In the genomic region with DNA sequence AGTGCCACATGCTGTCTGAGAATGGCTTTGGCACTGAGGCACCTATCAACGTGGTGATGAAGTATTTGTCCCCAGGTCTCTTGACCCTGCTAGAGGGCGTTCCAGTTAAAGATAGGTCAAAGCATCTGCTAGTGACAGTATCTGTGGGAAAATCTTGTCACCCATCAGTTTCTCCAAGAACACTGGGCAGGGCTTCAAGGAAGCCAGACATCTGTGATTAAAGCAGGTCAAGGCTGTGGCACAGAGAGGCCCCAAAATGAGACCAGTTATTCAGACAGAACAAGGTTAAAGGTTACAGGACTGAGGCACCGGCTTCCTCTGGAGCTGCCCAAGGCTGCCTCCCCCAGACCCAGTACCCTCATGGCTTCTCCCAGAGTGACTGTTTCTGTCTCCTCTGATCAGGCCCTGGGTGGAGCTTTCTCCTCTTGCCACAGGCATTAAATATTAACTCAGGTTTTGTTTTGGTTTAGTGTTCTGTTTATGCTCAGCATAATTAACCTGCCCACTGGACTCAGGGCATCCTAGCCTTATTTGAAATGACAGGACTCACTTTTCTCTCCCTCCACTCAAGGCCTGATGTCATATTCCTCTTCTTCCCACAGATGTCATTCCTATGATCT, we compare ENCODE assay signal across 21 mouse cellular contexts.
A peak's percentile ranks its signal among the peaks of the same experiment; 100 is the strongest.
DNase-seq lines count a peak whose midpoint lies in the region; ATAC-seq and TF ChIP-seq lines count a peak whose summit lies in the region.
"Had no signal": no experiment of that assay in that cellular context is flagged by ENCODE, and none has a peak within 500 bp of the region (broad histone marks: within the 10 kb centered on the region; RNA-seq: fewer than 3 reads in every experiment).

No protein-coding gene starts in this region.

- no peak overlapping the region for H3K9ac ChIP-seq in intestine, postnatal 0 days (ENCODE audit: low read depth, low read length)
- H3K9ac ChIP-seq: heart, embryonic 15.5 days; stomach, embryonic 15.5 days had no signal

- H3K4me3 ChIP-seq in heart, embryonic 10.5 days: no peak overlapping the region
- no peak overlapping the region for H3K4me3 ChIP-seq in intestine, postnatal 0 days (ENCODE audit: low read depth, low read length)
- H3K4me3 ChIP-seq: embryonic facial prominence, embryonic 10.5 days; gastrocnemius, adult 2 months; heart, embryonic 15.5 days; stomach, embryonic 15.5 days had no signal

- H3K36me3 ChIP-seq in heart, embryonic 10.5 days: no peaks in the 10 kb centered on the region
- H3K36me3 ChIP-seq in intestine, postnatal 0 days (ENCODE audit: control insufficient read depth, insufficient read depth): no peaks in the 10 kb centered on the region
- H3K36me3 ChIP-seq: embryonic facial prominence, embryonic 10.5 days; heart, embryonic 15.5 days; stomach, embryonic 15.5 days had no signal

- intact Hi-C loops in left cerebral cortex, postnatal 14 days (cut with DNase I): no loop called here

- no peak overlapping the region for H3K4me2 ChIP-seq in intestine, postnatal 0 days (replicated peaks; ENCODE audit: low read depth)
- H3K4me2 ChIP-seq: heart, embryonic 15.5 days; stomach, embryonic 15.5 days had no signal

- ATAC-seq in intestine, postnatal 0 days: no peak
- ATAC-seq: midbrain, embryonic 16.5 days had no signal

- H3K27me3 ChIP-seq in heart, embryonic 10.5 days (ENCODE audit: insufficient read depth, poor library complexity, severe bottlenecking): no peaks in the 10 kb centered on the region
- H3K27me3 ChIP-seq in intestine, postnatal 0 days (replicated peaks; ENCODE audit: control insufficient read depth, insufficient read depth, low read length): no peaks in the 10 kb centered on the region
- H3K27me3 ChIP-seq: heart, embryonic 15.5 days; stomach, embryonic 15.5 days had no signal

- peaks cover 7% of the 10 kb centered on the region; the same call in 1 of the 2 replicates for H3K4me1 ChIP-seq in heart, embryonic 10.5 days
- H3K4me1 ChIP-seq in intestine, postnatal 0 days (replicated peaks; ENCODE audit: control insufficient read depth, insufficient read depth, low read length): no peaks in the 10 kb centered on the region
- H3K4me1 ChIP-seq: heart, embryonic 15.5 days had no signal

- 26% methylated on average over 3 of the region's 3 CpGs for WGBS in heart, embryonic 10.5 days
- 35% methylated on average over 3 of the region's 3 CpGs for WGBS in intestine, postnatal 0 days

- H3K9me3 ChIP-seq in heart, embryonic 10.5 days: no peaks in the 10 kb centered on the region
- no peaks in the 10 kb centered on the region for H3K9me3 ChIP-seq in intestine, postnatal 0 days (ENCODE audit: control insufficient read depth)
- H3K9me3 ChIP-seq: embryonic facial prominence, embryonic 10.5 days; heart, embryonic 15.5 days; stomach, embryonic 15.5 days had no signal

- TF ChIP-seq CTCF in intestine, postnatal 0 days (IDR thresholded peaks at IDR 0.05; ENCODE audit: low read depth): no peak

- DNase-seq in heart, embryonic 10.5 days (ENCODE audit: low spot score): peak; percentile 53
- DNase-seq in heart, adult 9 months (ENCODE audit: low spot score in 2 of 2): no peak
- DNase-seq in kidney, adult 11 months: peak; percentile 84
- DNase-seq in kidney, adult 9 months: peak; percentile 91
- DNase-seq in kidney, postnatal 25 days: peak; percentile 60 to 78
- DNase-seq in left cerebral cortex, postnatal 14 days (ENCODE audit: low spot score in 2 of 2): no peak
- DNase-seq: adrenal gland, adult 8-10 months; cerebellum, adult 18-20 months; gastrocnemius, adult 2 months; heart, adult 18-20 months; left cerebral cortex, postnatal 4 days; liver; lung, postnatal 10 days; retina, postnatal 1 day; thymus, adult 18-20 months; thymus, postnatal 4 days had no signal

- no peak overlapping the region for H3K27ac ChIP-seq in heart, embryonic 10.5 days
- H3K27ac ChIP-seq in intestine, postnatal 0 days (ENCODE audit: low read depth, low read length): no peak overlapping the region
- H3K27ac ChIP-seq: embryonic facial prominence, embryonic 10.5 days; gastrocnemius, adult 2 months; heart, embryonic 15.5 days; stomach, embryonic 15.5 days had no signal

Comparison
In these comparisons a context has a peak if more than half of its experiments do, and no peak if none do; other contexts are left out.
1. DNase-seq: peak in heart, embryonic 10.5 days (single experiment), kidney, adult 11 months (single experiment), kidney, adult 9 months (single experiment) and kidney, postnatal 25 days (2 of 2); none in heart, adult 9 months (0 of 2) and left cerebral cortex, postnatal 14 days (0 of 2).